Mouse (Mus musculus) CH12.LX (cell line): ENCODE measurements around the gene Borcs7. TPM values are rescaled to one million over a fixed set of nuclear protein-coding genes. Genes with fewer than 3 reads are reported as not detected.
"Not testable (repeated sequence)": the region's sequence is repeated elsewhere in the genome, so short reads cannot be mapped to it uniquely, and the experiment has no call there.

Experiments used
- DNase-seq: peaks from one replicate; pipeline ENCODE4 v3.0.0-alpha.2; 2013; ENCODE audit errors: extremely low read depth
- H3K27ac ChIP-seq: 2 replicates; pipeline ENCODE4 v1.5.1; 2012; ENCODE audit warnings: low read depth, mild to moderate bottlenecking, control low read depth, moderate library complexity; ENCODE audit not compliant: insufficient read depth
- H3K27me3 ChIP-seq: replicated peaks from 2 replicates; pipeline ENCODE3; 2012; ENCODE audit warnings: inconsistent platforms
- H3K36me3 ChIP-seq, 2 experiments: replicated peaks in 1 of 2; 2 replicates each; pipeline versions ENCODE3 to v1.6.1; 2012; ENCODE audit warnings: inconsistent platforms in 1 of 2, low read length in 1 of 2, mild to moderate bottlenecking in 1 of 2, mixed read lengths in 1 of 2, moderate library complexity in 1 of 2; ENCODE audit not compliant: control insufficient read depth in 1 of 2, insufficient read depth in 1 of 2
- H3K4me1 ChIP-seq, 2 experiments: 2 replicates each; pipeline ENCODE4 v1.6.1; 2012; ENCODE audit warnings: inconsistent platforms in 1 of 2, moderate library complexity in 1 of 2; ENCODE audit not compliant: insufficient read depth in 2 of 2, control insufficient read depth in 1 of 2
- H3K4me2 ChIP-seq: 2 replicates; pipeline ENCODE4 v1.6.1; 2012; ENCODE audit warnings: low read depth, mild to moderate bottlenecking, control low read depth; ENCODE audit not compliant: poor library complexity, insufficient read depth, severe bottlenecking
- H3K4me3 ChIP-seq, 3 experiments: fragments of 150-350 bp in 1 of 3; sonication (generic) in 1 of 3; replicated peaks in 1 of 3; 2 replicates each; pipeline versions ENCODE3 to v1.5.1; 2011 to 2012; ENCODE audit warnings: low read depth in 2 of 3, low read length in 2 of 3, mild to moderate bottlenecking in 2 of 3, moderate library complexity in 2 of 3, control low read depth in 1 of 3, improper control_type of control experiment in 1 of 3, inconsistent platforms in 1 of 3, mixed read lengths in 1 of 3; ENCODE audit not compliant: poor library complexity in 1 of 3
- H3K79me2 ChIP-seq: replicated peaks from 2 replicates; pipeline ENCODE4 v1.6.1; 2012; ENCODE audit warnings: mild to moderate bottlenecking, moderate library complexity; ENCODE audit not compliant: control insufficient read depth, poor library complexity, insufficient read depth, severe bottlenecking; ENCODE audit errors: extremely low read depth
- H3K9ac ChIP-seq: 2 replicates; pipeline ENCODE4 v1.6.1; 2012; ENCODE audit warnings: low read depth, mild to moderate bottlenecking, control low read depth, moderate library complexity; ENCODE audit not compliant: insufficient read depth
- H3K9me3 ChIP-seq: replicated peaks from 2 replicates; pipeline ENCODE3; 2012; ENCODE audit warnings: low read length, inconsistent platforms, mixed read lengths
- BHLHE40 ChIP-seq: IDR thresholded peaks from 2 replicates; pipeline ENCODE4 v1.6.1; 2011; ENCODE audit warnings: mild to moderate bottlenecking, low read depth, low read length, improper control_type of control experiment
- CTCF ChIP-seq, 2 experiments: IDR thresholded peaks in 1 of 2; conservative IDR thresholded peaks in 1 of 2; 2 replicates each; pipeline ENCODE4 v1.5.1; 2011 to 2012; ENCODE audit warnings: low read depth in 2 of 2, low read length in 2 of 2, improper control_type of control experiment in 1 of 2, inconsistent platforms in 1 of 2, mild to moderate bottlenecking in 1 of 2, moderate library complexity in 1 of 2
- EP300 ChIP-seq: IDR thresholded peaks from 2 replicates; pipeline ENCODE4 v1.6.1; 2011; ENCODE audit warnings: low read length, improper control_type of control experiment
- IRF4 ChIP-seq: IDR thresholded peaks from 2 replicates; pipeline ENCODE4 v1.6.1; 2014; ENCODE audit warnings: low read depth, mild to moderate bottlenecking, inconsistent platforms, low read length, improper control_type of control experiment
- KAT2A ChIP-seq: IDR thresholded peaks from 2 replicates; pipeline ENCODE4 v1.6.1; 2012; ENCODE audit warnings: low read length, improper control_type of control experiment, inconsistent platforms; ENCODE audit not compliant: insufficient replicate concordance
- NELFE ChIP-seq: IDR thresholded peaks from 2 replicates; pipeline ENCODE4 v1.6.1; 2011; ENCODE audit warnings: low read depth, low read length, improper control_type of control experiment
- POLR2A ChIP-seq: IDR thresholded peaks from 2 replicates; pipeline ENCODE4 v1.6.1; 2011; ENCODE audit warnings: low read depth, mild to moderate bottlenecking, improper control_type of control experiment, low read length
- RAD21 ChIP-seq: IDR thresholded peaks from 2 replicates; pipeline ENCODE4 v1.6.1; 2011; ENCODE audit warnings: low read depth, mild to moderate bottlenecking, low read length, improper control_type of control experiment, moderate library complexity
- SIN3A ChIP-seq: IDR thresholded peaks from 2 replicates; pipeline ENCODE4 v1.6.1; 2012; ENCODE audit warnings: low read length, improper control_type of control experiment, inconsistent platforms
- SMC3 ChIP-seq: IDR thresholded peaks from 2 replicates; pipeline ENCODE4 v1.6.1; 2011; ENCODE audit warnings: low read depth, low read length, improper control_type of control experiment
- USF1 ChIP-seq: IDR thresholded peaks from 2 replicates; pipeline ENCODE4 v1.6.1; 2014; ENCODE audit warnings: low read depth, mild to moderate bottlenecking, inconsistent platforms, low read length, improper control_type of control experiment
- USF2 ChIP-seq: conservative IDR thresholded peaks from 2 replicates; pipeline ENCODE4 v1.6.1; 2011; ENCODE audit warnings: low read depth, low read length, improper control_type of control experiment
- ZC3H11A ChIP-seq: IDR thresholded peaks from 2 replicates; pipeline ENCODE4 v1.6.1; 2012; ENCODE audit warnings: low read depth, mild to moderate bottlenecking, inconsistent platforms, low read length, improper control_type of control experiment
- ZKSCAN1 ChIP-seq: IDR thresholded peaks from 2 replicates; pipeline ENCODE4 v1.6.1; 2012; ENCODE audit warnings: low read depth, inconsistent platforms, low read length, improper control_type of control experiment, borderline replicate concordance
- ZMIZ1 ChIP-seq: IDR thresholded peaks from 2 replicates; pipeline ENCODE4 v1.6.1; 2012; ENCODE audit warnings: low read depth, mild to moderate bottlenecking, inconsistent platforms, low read length, improper control_type of control experiment
- ZNF384 ChIP-seq: IDR thresholded peaks from 2 replicates; pipeline ENCODE4 v1.6.1; 2012; ENCODE audit warnings: low read depth, low read length, improper control_type of control experiment, inconsistent platforms
- dilution Hi-C: fragments of 300-500 bp; cut with MboI; formaldehyde crosslinking; loops from 2 replicates; pipeline ENCODE4 v1.14.3; 2020; ENCODE audit warnings: low sequenced_read_pairs; ENCODE audit not compliant: extremely low pct_unique_long_range_greater_than_20kb, extremely low pct_ligation_motif_present
- in situ Hi-C: fragments of 300-500 bp; cut with MboI; formaldehyde crosslinking; loops from 3 replicates; pipeline ENCODE4 v1.14.3; 2019; ENCODE audit warnings: low sequenced_read_pairs, low pct_ligation_motif_present, low pct_unique_long_range_greater_than_20kb, mixed read lengths
- polyA plus RNA-seq: library from polyadenylated mRNA; unstranded; fragments of >175 nt; gene quantifications from 2 replicates; pipeline ENCODE4 v1.2.1, GENCODE M21; 2012; ENCODE audit warnings: low read depth; ENCODE audit not compliant: insufficient read length
- total RNA-seq, 2 experiments: library from RNA; depleted of rRNA; stranded (reverse); fragments of 300-350 nt in 1 of 2; fragments of >200 nt in 1 of 2; gene quantifications; 2 replicates each; pipeline ENCODE4 v1.2.3; 2012 to 2014

Gene Borcs7
- total and polyA plus RNA-seq, 3 experiments = 6.6 to 14.5 (median 7.6) TPM

DNA sequence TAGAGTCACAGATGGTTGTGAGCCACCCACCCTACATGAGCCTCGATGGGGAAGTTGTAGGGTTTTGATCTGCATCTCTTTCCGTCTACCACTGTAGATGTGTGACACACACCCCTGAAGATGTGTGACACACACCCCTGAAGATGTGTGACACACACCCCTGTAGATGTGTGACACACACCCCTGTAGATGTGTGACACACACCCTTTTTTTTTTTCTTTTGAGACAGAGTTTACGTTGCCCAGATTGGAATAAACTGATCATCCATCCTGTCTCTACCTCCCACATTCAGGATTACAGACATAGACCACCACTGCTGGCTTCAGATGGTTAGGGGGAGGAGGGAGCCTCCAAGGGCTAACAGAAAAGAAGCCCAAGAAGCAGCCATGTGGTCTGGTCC, 39.2 kb downstream of the Borcs7 start:
- H3K9me3 ChIP-seq = peaks cover 3% of the 10 kb centered on the region
- H3K79me2 ChIP-seq = no peaks in the 10 kb centered on the region
- no peak overlapping the region for H3K4me2 ChIP-seq
- no peak overlapping the region for H3K4me3 ChIP-seq
- no peak for DNase-seq
- TF ChIP-seq KAT2A (no peak), RAD21 (no peak), EP300 (no peak), USF1 (no peak), ZC3H11A (no peak), POLR2A (no peak), ZNF384 (no peak), SMC3 (no peak), IRF4 (no peak), SIN3A (no peak), BHLHE40 (no peak), ZKSCAN1 (no peak), USF2 (no peak), NELFE (no peak), ZMIZ1 (no peak)
- H3K27me3 ChIP-seq = no peaks in the 10 kb centered on the region
- peaks cover 25 to 71% of the 10 kb centered on the region in 2 experiments for H3K36me3 ChIP-seq
- in situ Hi-C loops (no loop called here), dilution Hi-C loops (no loop called here)
- H3K9ac ChIP-seq = no peak overlapping the region
- H3K27ac ChIP-seq = no peak overlapping the region
- H3K4me1 ChIP-seq = peaks cover 0 to 4% of the 10 kb centered on the region in 2 experiments; a peak in 1 of 4 replicates

DNA sequence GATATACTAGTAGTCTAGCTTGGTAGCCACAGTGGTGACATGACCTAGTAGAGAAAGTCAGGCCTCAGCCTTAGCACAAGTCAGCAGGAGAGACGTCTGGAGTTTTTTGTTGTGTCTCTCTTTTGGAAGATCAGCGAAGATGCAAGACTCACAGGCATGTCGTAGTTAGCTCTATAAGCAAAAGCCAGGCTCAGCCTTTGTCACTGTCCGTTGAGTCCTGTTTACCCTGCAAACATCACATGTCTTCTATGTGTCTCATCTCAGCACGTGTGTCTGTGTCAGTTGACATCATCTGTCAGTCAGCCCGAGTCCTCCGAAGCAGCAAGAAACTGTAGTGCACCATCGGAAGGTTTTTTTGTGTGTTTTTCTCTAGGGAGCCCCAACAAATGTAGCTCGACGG, 41.6 kb downstream of the Borcs7 start:
- Histone ChIP-seq H3K79me2 (no peaks in the 10 kb centered on the region), H3K4me3 (no peak overlapping the region), H3K27ac (no peak overlapping the region), H3K4me2 (no peak overlapping the region), H3K9ac (no peak overlapping the region), H3K9me3 (no peaks in the 10 kb centered on the region), H3K27me3 (no peaks in the 10 kb centered on the region), H3K36me3 (peaks cover 22 to 70% of the 10 kb centered on the region in 2 experiments), H3K4me1 (peaks cover 0 to 4% of the 10 kb centered on the region in 2 experiments; a peak in 1 of 4 replicates)
- dilution Hi-C loops = no loop called here
- DNase-seq = no peak
- in situ Hi-C loops = no loop called here
- TF ChIP-seq ZMIZ1 (no peak), EP300 (no peak), POLR2A (no peak), SMC3 (no peak)

- H3K9ac ChIP-seq, H3K4me3 ChIP-seq, H3K9me3 ChIP-seq, in situ Hi-C loops, H3K4me1 ChIP-seq, H3K79me2 ChIP-seq, H3K27me3 ChIP-seq, H3K4me2 ChIP-seq, DNase-seq, H3K27ac ChIP-seq, dilution Hi-C loops: not testable (repeated sequence)
- TF ChIP-seq CTCF (conservative IDR thresholded peaks at IDR 0.05 in 1 of 2, IDR thresholded peaks at IDR 0.05 in 1 of 2; ENCODE audit: low read depth in 2 of 2, low read length in 2 of 2) = peak in 1 of 2 experiments; percentile 21; a peak in 2 of 4 replicates
- H3K36me3 ChIP-seq = peaks cover 33 to 72% of the 10 kb centered on the region in 2 experiments
Observed at GRCm38 (mm10) chr19:46732673-46733072, 43.0 kb downstream of the Borcs7 start.
